In genomic region chr12:102763696-102764095, GRCm38 (mm10) we compare ENCODE assay signal across 37 mouse cellular contexts. TPM values are rescaled to one million over a fixed set of nuclear protein-coding genes. Genes with fewer than 3 reads are reported as not detected.
DNase-seq lines count a peak whose midpoint lies in the region; ATAC-seq lines count a peak whose summit lies in the region.
"Had no signal": no experiment of that assay in that cellular context is flagged by ENCODE, and none has a peak within 500 bp of the region (broad histone marks: within the 10 kb centered on the region; RNA-seq: fewer than 3 reads in every experiment).

No protein-coding gene starts in this region.

- H3K9me3 ChIP-seq in heart, embryonic 13.5 days = no peaks in the 10 kb centered on the region
- H3K9me3 ChIP-seq: embryonic facial prominence, embryonic 10.5 days; embryonic facial prominence, embryonic 13.5 days; forebrain, embryonic 13.5 days; G1E had no signal

- peaks cover 55% of the 10 kb centered on the region for H3K36me3 ChIP-seq in heart, embryonic 13.5 days

- no peaks in the 10 kb centered on the region for H3K27me3 ChIP-seq in heart, embryonic 13.5 days (replicated peaks)
- H3K27me3 ChIP-seq: CH12.LX; embryonic facial prominence, embryonic 13.5 days; forebrain, embryonic 13.5 days; Patski had no signal

- DNase-seq in adrenal gland, adult 2 months = peak; percentile 69
- no peak for DNase-seq in adrenal gland, adult 18-20 months (ENCODE audit: low spot score in 2 of 2)
- no peak for DNase-seq in heart, postnatal 14 days
- peak; percentile 51 for DNase-seq in adrenal gland, adult 8-10 months
- peak; percentile 59 for DNase-seq in adrenal gland, postnatal 14 days
- DNase-seq in urinary bladder, postnatal 25 days (ENCODE audit: low spot score) = no peak
- DNase-seq in cerebellum, postnatal 14 days = no peak
- DNase-seq: B cell, adult 2 months; cerebellum, adult 18-20 months; cerebellum, adult 9-11 months; cerebellum, postnatal 36 days; embryo, embryonic 11 days; gastrocnemius, postnatal 10 days; gastrocnemius, postnatal 36 days; heart, postnatal 4 days; kidney, adult 18-20 months; kidney, adult 9 months had no signal

- ATAC-seq in heart, embryonic 13.5 days (ENCODE audit: extremely low read depth, insufficient number of reproducible peaks, low FRiP score, low TSS enrichment) = no peak
- ATAC-seq: forebrain, embryonic 13.5 days; forebrain, embryonic 16.5 days; hindbrain, postnatal 0 days; inflammation-experienced regulatory T-cells, adult 6 months; intestine, embryonic 16.5 days; Patski had no signal

- H3K4me2 ChIP-seq in heart, embryonic 13.5 days = no peak overlapping the region
- H3K4me2 ChIP-seq: embryonic facial prominence, embryonic 13.5 days; forebrain, embryonic 13.5 days; hindbrain, embryonic 14.5 days had no signal

- H3K4me1 ChIP-seq in heart, embryonic 13.5 days = peaks cover 19% of the 10 kb centered on the region

- no peak overlapping the region for H3K4me3 ChIP-seq in heart, embryonic 13.5 days
- H3K4me3 ChIP-seq: embryonic facial prominence, embryonic 10.5 days; embryonic facial prominence, embryonic 13.5 days; erythroblast, embryonic 14.5 days; forebrain, embryonic 13.5 days had no signal

- intact Hi-C loops in heart, postnatal 14 days (cut with DNase I) = no loop called here

- no peak overlapping the region for H3K27ac ChIP-seq in heart, embryonic 13.5 days (replicated peaks)
- H3K27ac ChIP-seq: embryonic facial prominence, embryonic 10.5 days; embryonic facial prominence, embryonic 13.5 days; forebrain, embryonic 13.5 days; hindbrain, embryonic 14.5 days; hindbrain, postnatal 0 days had no signal

- peak overlapping the region; percentile 28; the same call in 1 of the 2 replicates for H3K9ac ChIP-seq in heart, embryonic 13.5 days
- H3K9ac ChIP-seq: embryonic facial prominence, embryonic 13.5 days; forebrain, embryonic 13.5 days; hindbrain, embryonic 14.5 days had no signal

RNA-seq across cellular contexts. Expression of gene Gm20604, which starts 5.2 kb away (rescaled TPM):
- 1 to 10 TPM; 7.4 to 7.9 TPM for total RNA-seq in adrenal gland, adult 2 months (2021)
- 0.32 and 0.43 TPM in 2 replicates for polyA plus RNA-seq in adrenal gland, adult 2 months (2012; rRNA removed)
- 1 to 10 TPM; 6.2 to 6.3 TPM for total RNA-seq in adrenal gland, adult 18-20 months (2021)
- polyA plus RNA-seq in heart, embryonic 13.5 days (2015; fragmentation: Nextera tagmentation; extraction: Ambion mirVana) = 17.8 and 18.1 TPM in 2 replicates
- 1 to 10 TPM; 4.6 to 5.6 TPM for total RNA-seq in heart, postnatal 14 days (2021)
- 1 to 10 TPM; 6.1 to 8.9 (median 7.5) TPM for total RNA-seq in adrenal gland, adult 8-10 months (2022)
- 6.6 and 7.0 TPM in 2 replicates for total RNA-seq in adrenal gland, postnatal 14 days (2021)

RNA-seq across cellular contexts. Expression of gene Ubr7, which starts 5.9 kb away (rescaled TPM):
- total RNA-seq in adrenal gland, adult 2 months (2021) = 10 to 100 TPM; 31.0 to 32.4 TPM
- 8.6 and 9.1 TPM in 2 replicates for polyA plus RNA-seq in adrenal gland, adult 2 months (2012; rRNA removed)
- 10 to 100 TPM; 32.6 to 33.2 TPM for total RNA-seq in adrenal gland, adult 18-20 months (2021)
- polyA plus RNA-seq in heart, embryonic 13.5 days (2015; fragmentation: Nextera tagmentation; extraction: Ambion mirVana) = 26.5 and 30.3 TPM in 2 replicates
- total RNA-seq in heart, postnatal 14 days (2021) = 10 to 100 TPM; 26.4 to 30.0 TPM
- 10 to 100 TPM; 30.2 to 41.2 (median 36.3) TPM for total RNA-seq in adrenal gland, adult 8-10 months (2022)
- total RNA-seq in adrenal gland, postnatal 14 days (2021) = 32.4 and 36.4 TPM in 2 replicates

RNA-seq across cellular contexts. Expression of gene Gon7, which starts 6.1 kb away (rescaled TPM):
- 10 to 100 TPM; 11.6 to 11.7 TPM for total RNA-seq in adrenal gland, adult 2 months (2021)
- polyA plus RNA-seq in adrenal gland, adult 2 months (2012; rRNA removed) = 8.7 and 12.7 TPM in 2 replicates
- 10 to 100 TPM; 15.8 to 20.9 TPM for total RNA-seq in adrenal gland, adult 18-20 months (2021)
- 20.7 and 26.6 TPM in 2 replicates for polyA plus RNA-seq in heart, embryonic 13.5 days (2015; fragmentation: Nextera tagmentation; extraction: Ambion mirVana)
- total RNA-seq in heart, postnatal 14 days (2021) = 10 to 100 TPM in 1 of 2 experiments, 1 to 10 TPM in 1; 9.3 to 10.6 TPM
- 10 to 100 TPM; 12.1 to 16.5 (median 14.6) TPM for total RNA-seq in adrenal gland, adult 8-10 months (2022)
- 15.6 and 16.9 TPM in 2 replicates for total RNA-seq in adrenal gland, postnatal 14 days (2021)

RNA-seq across cellular contexts. Expression of gene Gm28051, which starts 6.1 kb away (rescaled TPM):
- total RNA-seq in adrenal gland, adult 2 months (2021) = not detected
- polyA plus RNA-seq in adrenal gland, adult 2 months (2012; rRNA removed) = not detected in 2 replicates
- not detected for total RNA-seq in adrenal gland, adult 18-20 months (2021)
- not detected in 2 replicates for polyA plus RNA-seq in heart, embryonic 13.5 days (2015; fragmentation: Nextera tagmentation; extraction: Ambion mirVana)
- total RNA-seq in heart, postnatal 14 days (2021) = not detected
- total RNA-seq in adrenal gland, adult 8-10 months (2022) = not detected
- total RNA-seq in adrenal gland, postnatal 14 days (2021) = not detected in 2 replicates
- total RNA-seq: CH12.LX; G1E; gastrocnemius, adult 18-20 months; gastrocnemius, postnatal 10 days; gastrocnemius, postnatal 36 days; granulocyte monocyte progenitor cell, adult 5-6 weeks; heart, adult 8-10 months; heart, postnatal 4 days; hindbrain, postnatal 0 days had no signal
- polyA plus RNA-seq: cortical plate, adult 2 months; embryonic facial prominence, embryonic 10.5 days; embryonic facial prominence, embryonic 13.5 days; erythroblast, embryonic 14.5 days; forebrain, embryonic 13.5 days; forebrain, embryonic 16.5 days; heart, embryonic 14.5 days; heart, postnatal 0 days; hindbrain, embryonic 11.5 days; hindbrain, embryonic 14.5 days; hindbrain, postnatal 0 days; inflammation-experienced regulatory T-cells, adult 6 months; intestine, embryonic 16.5 days; Patski had no signal

RNA-seq across cellular contexts. Expression of gene Tmem251, which starts 20.1 kb away (rescaled TPM):
- 1 to 10 TPM; 7.5 to 8.5 TPM for total RNA-seq in adrenal gland, adult 2 months (2021)
- 3.4 TPM in 2 replicates for polyA plus RNA-seq in adrenal gland, adult 2 months (2012; rRNA removed)
- 10 to 100 TPM in 1 of 2 experiments, 1 to 10 TPM in 1; 8.0 to 10.5 TPM for total RNA-seq in adrenal gland, adult 18-20 months (2021)
- 6.8 and 7.5 TPM in 2 replicates for polyA plus RNA-seq in heart, embryonic 13.5 days (2015; fragmentation: Nextera tagmentation; extraction: Ambion mirVana)
- total RNA-seq in heart, postnatal 14 days (2021) = 1 to 10 TPM; 3.9 to 5.4 TPM
- 1 to 10 TPM; 7.2 to 8.8 (median 7.7) TPM for total RNA-seq in adrenal gland, adult 8-10 months (2022)
- 5.7 TPM in 2 replicates for total RNA-seq in adrenal gland, postnatal 14 days (2021)

Comparison
In these comparisons a context has a peak if more than half of its experiments do, and no peak if none do; other contexts are left out.
1. DNase-seq: peak in adrenal gland, adult 2 months (single experiment), adrenal gland, adult 8-10 months (single experiment) and adrenal gland, postnatal 14 days (single experiment); none in adrenal gland, adult 18-20 months (0 of 2), heart, postnatal 14 days (0 of 2), urinary bladder, postnatal 25 days (single experiment) and cerebellum, postnatal 14 days (0 of 2).